Mouse (Mus musculus): Measurements from ENCODE around the gene Ankdd1b. TPM values are rescaled to one million over a fixed set of nuclear protein-coding genes. Genes with fewer than 3 reads are reported as not detected.

The Ankdd1b gene
- total RNA-seq, 2 experiments from 2014 or later: 0.18 to 0.24 TPM

- no peak for DNase-seq (ENCODE audit: extremely low spot score in 1 of 2, low spot score in 2 of 2)
- intact Hi-C loops (cut with DNase I): no loop called here
These were observed 49.8 kb downstream of the Ankdd1b start for GRCm38 (mm10) chr13:96421230-96421629.

DNA sequence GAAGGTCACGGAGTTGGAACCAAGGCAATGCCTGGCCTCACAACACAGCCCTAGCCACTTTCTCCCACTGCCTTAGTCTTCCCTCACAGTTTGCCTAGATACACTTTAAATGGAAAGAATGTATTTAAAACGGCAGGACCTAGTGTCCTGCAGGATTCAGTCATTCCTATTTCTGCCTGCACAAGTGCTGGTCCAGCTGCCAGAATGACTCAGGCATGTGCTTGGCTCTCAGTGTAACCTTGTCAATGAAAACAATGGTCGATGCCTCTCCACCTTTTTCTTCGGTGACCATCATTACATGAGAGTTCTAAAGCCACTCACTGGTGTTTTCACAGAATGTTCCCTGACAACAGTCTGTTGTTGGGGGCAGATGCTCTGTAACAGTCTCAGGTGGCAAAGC, 52.5 kb downstream of the Ankdd1b start:
- intact Hi-C loops (cut with DNase I): no loop called here
- DNase-seq (ENCODE audit: extremely low spot score in 1 of 2, low spot score in 2 of 2): no peak

- intact Hi-C loops (cut with DNase I): no loop called here
- no peak for DNase-seq (ENCODE audit: extremely low spot score in 1 of 2, low spot score in 2 of 2)
These were observed 53.7 kb downstream of the Ankdd1b start for GRCm38 (mm10) chr13:96417261-96417813.

DNA sequence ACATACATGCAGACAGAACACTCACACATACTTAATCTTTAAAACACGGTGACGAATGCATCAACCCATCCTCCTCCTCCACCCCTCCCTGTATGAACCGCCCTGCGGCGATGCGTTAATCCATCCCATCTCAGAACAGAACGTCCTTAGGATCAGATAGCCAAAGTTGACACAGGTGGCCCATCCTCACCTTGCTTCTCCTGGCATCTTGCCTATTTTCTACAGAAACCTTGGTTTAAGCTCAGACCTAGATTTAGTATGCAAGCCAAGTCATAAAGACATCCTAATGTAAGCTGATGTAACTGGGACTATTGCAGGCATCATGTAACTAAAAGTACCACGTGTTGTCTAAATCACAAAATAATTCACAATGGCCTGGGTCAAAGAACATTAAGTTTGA, 54.6 kb downstream of the Ankdd1b start:
- no peak for DNase-seq (ENCODE audit: extremely low spot score in 1 of 2, low spot score in 2 of 2)
- intact Hi-C loops (cut with DNase I): no loop called here

- DNase-seq (ENCODE audit: extremely low spot score in 1 of 2, low spot score in 2 of 2): no peak
- intact Hi-C loops (cut with DNase I): no loop called here
These were observed 56.6 kb downstream of the Ankdd1b start for GRCm38 (mm10) chr13:96414384-96414783.

GRCm38 (mm10) chr13:96408786-96409185, 62.2 kb downstream of the Ankdd1b start:
- no peak for DNase-seq (ENCODE audit: extremely low spot score in 1 of 2, low spot score in 2 of 2)
- intact Hi-C loops (cut with DNase I): no loop called here

- intact Hi-C loops (cut with DNase I): no loop called here
- DNase-seq (ENCODE audit: extremely low spot score in 1 of 2, low spot score in 2 of 2): peak in 1 of 2 experiments; percentile 31
These were observed 64.0 kb downstream of the Ankdd1b start for GRCm38 (mm10) chr13:96407040-96407439.

DNA sequence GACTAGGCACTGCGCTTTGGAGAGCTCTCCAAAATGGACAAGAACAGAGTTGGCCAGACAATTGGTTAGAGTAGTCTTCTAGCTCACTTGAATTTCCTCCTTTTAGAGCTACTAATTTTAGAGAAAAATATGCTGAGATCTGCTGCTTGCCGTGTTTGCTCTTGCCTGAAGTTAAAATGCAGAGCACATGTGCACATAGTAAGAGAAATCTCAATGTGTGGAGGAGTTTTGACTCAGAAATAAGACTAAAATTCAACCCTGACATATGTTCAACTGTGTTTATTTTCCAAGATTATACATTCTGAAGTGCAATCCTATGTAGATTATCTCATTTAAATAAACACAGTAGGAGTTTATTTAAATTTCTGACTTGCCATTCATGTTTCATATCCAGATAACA, 65.5 kb downstream of the Ankdd1b start:
- DNase-seq (ENCODE audit: extremely low spot score in 1 of 2, low spot score in 2 of 2): peak in 1 of 2 experiments; percentile 34
- intact Hi-C loops (cut with DNase I): no loop called here

GRCm38 (mm10) chr13:96401251-96401650, 69.7 kb downstream of the Ankdd1b start:
- intact Hi-C loops (cut with DNase I): no loop called here
- DNase-seq (ENCODE audit: extremely low spot score in 1 of 2, low spot score in 2 of 2): no peak

DNA sequence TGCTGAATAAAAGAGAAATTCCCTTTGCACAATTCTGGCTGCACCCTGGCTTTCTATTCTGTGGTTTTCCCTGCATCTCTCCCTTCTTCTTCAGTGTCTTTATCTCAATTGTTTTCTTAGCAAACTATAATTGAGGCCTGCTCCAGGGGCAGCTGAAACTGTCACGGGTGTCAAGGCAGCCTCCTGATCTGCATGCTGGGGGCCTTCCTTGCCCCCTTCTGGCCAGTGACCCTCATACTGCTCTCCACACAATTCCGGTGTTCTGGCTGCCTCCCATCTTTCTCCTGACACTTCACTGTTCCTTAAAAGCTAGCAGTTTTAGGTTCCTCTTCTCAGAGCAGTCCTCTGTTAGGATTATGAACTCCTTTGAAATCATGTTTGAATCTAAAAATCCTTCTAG, 81.7 kb downstream of the Ankdd1b start:
- intact Hi-C loops (cut with DNase I): no loop called here

GRCm38 (mm10) chr13:96388042-96388888, 82.7 kb downstream of the Ankdd1b start, which contains the start of gene Poc5:
Gene Poc5 (plus strand): TSS chr13:96388294.
- intact Hi-C loops (cut with DNase I): no loop called here

More for the DNA sequence above, 81.7 kb downstream of the Ankdd1b start:
- no peak for DNase-seq (ENCODE audit: extremely low spot score in 1 of 2, low spot score in 2 of 2)

GRCm38 (mm10) chr13:96377883-96378282, 93.1 kb downstream of the Ankdd1b start:
- DNase-seq (ENCODE audit: extremely low spot score in 1 of 2, low spot score in 2 of 2): no peak
- intact Hi-C loops (cut with DNase I): loop anchor here (5.0 to 10.0 kb wide), 2 partner anchors 346 to 373 kb away; no protein-coding TSS in a partner anchor

More at GRCm38 (mm10) chr13:96388042-96388888, 82.7 kb downstream of the Ankdd1b start, which contains the start of gene Poc5:
- DNase-seq (ENCODE audit: extremely low spot score in 1 of 2, low spot score in 2 of 2): peak; percentile 98 to 99

GRCm38 (mm10) chr13:96376871-96377270, 94.1 kb downstream of the Ankdd1b start:
- intact Hi-C loops (cut with DNase I): loop anchor here (5.0 to 10.0 kb wide), 2 partner anchors 345 to 372 kb away; no protein-coding TSS in a partner anchor

DNA sequence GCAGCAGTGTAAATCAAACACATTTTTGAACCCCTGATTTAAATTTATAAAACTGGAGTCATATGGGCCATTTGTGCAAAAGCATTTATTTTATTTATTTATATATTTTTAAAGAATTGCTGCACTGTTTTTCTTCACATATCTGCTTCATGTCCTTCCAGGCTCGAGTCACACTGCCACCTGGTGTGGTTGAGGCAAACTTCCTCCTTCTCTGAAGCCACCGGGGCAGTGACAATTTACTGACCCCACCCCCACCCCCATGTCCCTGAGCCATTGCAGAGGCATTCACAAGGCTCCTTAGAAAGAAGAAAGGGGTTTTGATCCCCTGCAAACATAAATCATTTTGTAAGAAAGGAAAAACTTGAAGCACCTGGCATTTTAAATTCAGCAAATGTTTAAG, 95.5 kb downstream of the Ankdd1b start:
- DNase-seq (ENCODE audit: extremely low spot score in 1 of 2, low spot score in 2 of 2): peak in 1 of 2 experiments; percentile 23
- intact Hi-C loops (cut with DNase I): loop anchor here (5.0 to 10.0 kb wide), 2 partner anchors 343 to 371 kb away; no protein-coding TSS in a partner anchor

More at GRCm38 (mm10) chr13:96376871-96377270, 94.1 kb downstream of the Ankdd1b start:
- peak in 1 of 2 experiments; percentile 34 for DNase-seq (ENCODE audit: extremely low spot score in 1 of 2, low spot score in 2 of 2)

Other genes with a start within 250 kb of the Ankdd1b start
- 10 to 100 TPM; 28.2 to 30.9 TPM for gene Poc5, start 82.9 kb downstream of the Ankdd1b start, total RNA-seq (2021)
- not detected for gene Gm17622, start 19.5 kb upstream of the Ankdd1b start, total RNA-seq (2021)
- 10 to 100 TPM in 1 of 2 experiments, 1 to 10 TPM in 1; 9.7 to 11.0 TPM for gene Polk, start 71.4 kb upstream of the Ankdd1b start, total RNA-seq (2021)
- 10 to 100 TPM; 57.8 to 63.2 TPM for gene Col4a3bp, start 71.4 kb upstream of the Ankdd1b start, total RNA-seq (2021)
- 100 to 1,000 TPM; 314 to 328 TPM for gene Hmgcr, start 199.7 kb upstream of the Ankdd1b start, total RNA-seq (2021)

Data from left cerebral cortex, postnatal 10 days (tissue).